Mouse (Mus musculus): ENCODE results near the gene Ccdc17.

DNA sequence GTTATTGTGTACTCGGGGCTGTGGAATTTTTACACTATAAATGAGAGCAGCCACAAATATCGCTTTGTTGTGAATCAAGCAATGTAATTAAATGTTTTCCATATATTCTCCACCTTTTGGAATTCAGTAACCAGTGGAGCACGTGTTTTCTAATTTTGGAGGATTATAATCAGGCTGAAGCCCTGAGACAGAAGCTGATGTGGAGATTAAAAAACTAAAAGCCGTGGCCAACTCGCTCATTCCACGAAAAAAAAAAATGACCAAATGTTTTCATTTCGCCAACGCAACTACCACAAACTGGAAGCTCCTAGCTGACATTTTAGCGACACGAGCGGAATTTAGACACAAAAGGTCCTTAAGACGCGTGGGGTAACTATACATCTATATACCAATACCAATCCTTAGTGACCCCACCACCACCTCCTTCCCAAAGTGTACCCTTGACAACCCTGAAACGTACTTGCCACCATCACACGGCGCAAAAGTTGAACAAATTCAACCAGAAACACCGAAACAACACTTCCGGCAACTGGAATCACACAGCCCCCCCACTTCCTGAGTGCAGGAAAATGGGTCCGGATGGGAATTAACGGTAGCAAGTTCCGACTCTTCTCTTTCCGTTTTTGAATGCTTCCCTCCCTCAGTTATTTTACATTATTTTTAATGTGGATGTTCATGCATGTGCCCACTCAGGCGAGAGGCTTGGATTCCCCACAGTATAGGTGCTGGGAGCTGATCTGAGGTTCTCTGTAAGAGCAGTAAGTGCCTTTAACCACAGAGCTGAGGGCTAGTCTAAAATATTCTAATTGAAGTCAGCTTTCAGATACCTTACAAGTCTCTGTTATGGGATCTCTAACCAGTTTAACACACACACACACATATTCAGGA is 40.8 kb upstream of the Ccdc17 start, which contains the start of gene Tmem69:
- TF ChIP-seq CTCF (IDR thresholded peaks at IDR 0.05; ENCODE audit: low read depth) (no peak), EP300 (IDR thresholded peaks at IDR 0.05; ENCODE audit: low read depth) (no peak)

Data from heart, postnatal 0 days (tissue).